Mouse (Mus musculus): ENCODE results near the gene Asap3. TPM values are rescaled to one million over a fixed set of nuclear protein-coding genes. Genes with fewer than 3 reads are reported as not detected.
A peak's percentile ranks its signal among the peaks of the same experiment; 100 is the strongest.

The Asap3 gene
- total RNA-seq, 2 experiments from 2014 or later = not detected

DNA sequence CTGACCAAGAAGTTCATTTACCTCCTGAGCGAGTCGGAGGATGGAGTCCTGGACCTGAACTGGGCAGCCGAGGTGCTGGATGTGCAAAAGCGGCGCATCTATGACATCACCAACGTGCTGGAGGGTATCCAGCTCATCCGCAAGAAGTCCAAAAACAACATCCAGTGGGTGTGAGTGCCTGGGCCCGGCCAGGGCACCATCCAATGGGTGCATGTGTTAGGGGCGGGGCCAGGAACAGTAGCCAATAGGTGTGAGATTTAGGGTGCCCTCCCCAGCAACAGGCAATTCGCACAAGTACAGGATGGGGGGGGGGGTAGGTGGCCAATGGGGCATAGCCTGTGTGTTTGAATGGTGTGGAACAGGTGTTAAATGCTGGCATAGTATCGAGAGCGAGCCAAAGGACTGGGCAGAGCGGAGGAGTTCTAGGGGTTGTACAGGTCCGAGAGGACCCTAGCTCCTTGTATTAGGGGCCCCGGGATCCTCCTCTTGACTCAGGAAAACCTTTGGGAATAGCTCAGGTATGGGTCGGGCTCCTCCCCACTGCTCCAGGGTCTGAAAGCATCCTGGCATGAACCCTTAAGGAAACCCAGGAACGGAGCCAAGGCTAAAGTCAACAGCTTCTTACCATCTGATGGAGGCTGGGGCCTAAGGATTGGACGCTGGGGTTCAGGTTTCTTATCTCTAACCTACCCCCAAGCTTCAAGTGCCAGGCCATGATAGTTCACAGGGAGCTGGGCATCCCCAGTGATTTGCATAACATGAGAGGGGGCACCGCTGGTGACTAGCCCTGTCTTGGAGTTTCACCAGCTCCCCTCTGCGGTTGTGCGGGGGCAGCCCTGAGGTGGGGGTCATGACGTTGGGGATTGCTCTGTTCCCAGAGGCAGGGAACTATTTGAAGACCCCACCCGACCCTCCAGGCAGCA lies 25.5 kb upstream of the Asap3 start:
- ATAC-seq (replicated peaks; ENCODE audit: low FRiP score, low TSS enrichment, poor library complexity, severe bottlenecking) = peak; percentile 3; the same call in 1 of the 2 replicates

DNA sequence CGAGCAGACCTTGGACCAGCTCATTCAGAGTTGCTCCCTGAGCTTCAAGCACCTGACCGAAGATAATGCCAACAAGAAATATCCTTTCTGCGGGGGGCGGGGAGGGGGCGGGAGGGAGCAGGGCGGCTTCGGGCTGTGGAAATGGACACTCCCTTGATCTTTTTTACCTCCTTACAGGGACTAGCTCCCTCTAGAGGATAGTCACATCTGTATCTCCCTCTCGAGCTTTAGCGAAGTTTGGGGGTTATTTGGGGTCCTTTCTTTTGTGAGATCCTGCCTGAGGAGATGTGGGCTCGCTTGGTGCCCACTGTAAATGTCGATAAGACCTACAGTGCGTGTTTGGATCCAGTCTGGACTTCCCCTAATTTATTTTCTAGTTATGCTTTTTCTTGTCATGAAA lies 24.8 kb upstream of the Asap3 start:
- no peak for ATAC-seq (replicated peaks; ENCODE audit: low FRiP score, low TSS enrichment, poor library complexity, severe bottlenecking)

DNA sequence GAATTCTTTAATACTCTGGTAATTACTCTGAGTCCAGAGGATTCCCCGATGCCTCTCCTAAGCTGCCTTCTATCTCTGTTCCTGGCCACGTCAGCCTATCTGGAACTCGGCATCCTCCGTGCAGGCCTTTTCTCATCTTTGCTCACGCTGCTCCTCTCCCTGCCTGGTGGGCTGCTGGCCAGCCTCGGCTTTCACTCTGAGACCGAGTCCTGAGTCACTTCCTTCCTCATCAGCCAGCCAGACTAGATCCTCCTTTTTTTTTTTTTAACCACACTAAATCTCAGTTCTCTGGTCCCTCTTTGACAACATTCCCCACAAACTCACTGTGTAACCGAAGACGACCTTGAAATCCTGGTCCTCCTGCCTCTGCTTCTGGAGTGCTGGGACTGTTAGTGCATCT lies 20.8 kb upstream of the Asap3 start:
- ATAC-seq (replicated peaks; ENCODE audit: low FRiP score, low TSS enrichment, poor library complexity, severe bottlenecking) = no peak

DNA sequence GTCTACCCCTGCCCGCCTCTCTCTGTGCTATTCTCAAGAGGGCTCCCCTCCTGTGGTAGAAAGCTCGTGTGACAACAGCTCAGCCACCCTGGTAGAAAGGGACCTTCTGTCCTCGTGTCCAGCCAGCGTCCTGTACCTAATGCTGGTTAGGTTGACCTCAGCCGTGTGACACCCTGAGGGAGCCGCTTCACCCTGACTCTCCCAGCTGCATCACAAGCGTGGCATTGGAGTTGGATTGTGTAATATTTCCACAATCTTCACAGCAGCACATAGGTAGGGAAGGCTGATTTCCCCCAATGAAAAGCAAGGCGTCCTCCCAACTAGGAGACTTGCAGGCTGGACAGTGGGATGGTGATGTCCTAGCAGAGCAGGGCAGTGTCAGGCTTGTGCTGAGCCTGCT lies 19.9 kb upstream of the Asap3 start:
- ATAC-seq (replicated peaks; ENCODE audit: low FRiP score, low TSS enrichment, poor library complexity, severe bottlenecking) = no peak

DNA sequence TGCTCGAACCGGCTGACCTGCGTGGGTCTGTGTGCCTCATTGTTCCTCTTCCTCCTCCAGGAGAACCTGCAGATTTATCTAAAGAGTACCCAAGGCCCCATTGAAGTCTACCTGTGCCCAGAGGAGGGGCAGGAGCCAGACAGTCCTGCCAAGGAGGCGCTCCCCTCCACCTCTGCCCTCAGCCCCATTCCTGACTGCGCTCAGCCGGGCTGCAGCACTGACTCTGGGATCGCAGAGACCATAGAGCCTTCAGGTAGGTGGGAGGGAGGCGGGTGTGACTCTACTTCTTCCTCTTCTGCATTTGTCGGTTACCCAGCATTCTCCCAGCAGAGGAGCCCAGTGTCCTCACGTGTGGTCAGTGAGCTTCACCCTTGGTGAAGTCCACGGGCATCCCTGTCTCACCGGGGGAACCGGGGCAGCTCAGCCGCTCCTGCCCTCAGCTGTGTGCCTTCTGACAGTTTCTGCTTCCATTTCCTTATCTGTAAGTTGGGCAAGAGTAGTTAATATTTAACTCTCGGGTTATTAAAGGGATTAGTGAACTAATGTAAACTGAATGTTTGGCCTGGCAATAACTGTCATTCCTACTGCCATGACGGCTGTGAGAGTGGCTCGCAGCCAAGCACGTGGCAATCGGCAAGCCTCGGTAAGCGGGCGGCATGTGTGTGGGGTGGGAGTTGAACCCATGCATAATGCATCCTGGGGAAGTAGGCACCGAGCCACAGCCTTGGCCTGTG lies 19.3 kb upstream of the Asap3 start:
- no peak for ATAC-seq (replicated peaks; ENCODE audit: low FRiP score, low TSS enrichment, poor library complexity, severe bottlenecking)

DNA sequence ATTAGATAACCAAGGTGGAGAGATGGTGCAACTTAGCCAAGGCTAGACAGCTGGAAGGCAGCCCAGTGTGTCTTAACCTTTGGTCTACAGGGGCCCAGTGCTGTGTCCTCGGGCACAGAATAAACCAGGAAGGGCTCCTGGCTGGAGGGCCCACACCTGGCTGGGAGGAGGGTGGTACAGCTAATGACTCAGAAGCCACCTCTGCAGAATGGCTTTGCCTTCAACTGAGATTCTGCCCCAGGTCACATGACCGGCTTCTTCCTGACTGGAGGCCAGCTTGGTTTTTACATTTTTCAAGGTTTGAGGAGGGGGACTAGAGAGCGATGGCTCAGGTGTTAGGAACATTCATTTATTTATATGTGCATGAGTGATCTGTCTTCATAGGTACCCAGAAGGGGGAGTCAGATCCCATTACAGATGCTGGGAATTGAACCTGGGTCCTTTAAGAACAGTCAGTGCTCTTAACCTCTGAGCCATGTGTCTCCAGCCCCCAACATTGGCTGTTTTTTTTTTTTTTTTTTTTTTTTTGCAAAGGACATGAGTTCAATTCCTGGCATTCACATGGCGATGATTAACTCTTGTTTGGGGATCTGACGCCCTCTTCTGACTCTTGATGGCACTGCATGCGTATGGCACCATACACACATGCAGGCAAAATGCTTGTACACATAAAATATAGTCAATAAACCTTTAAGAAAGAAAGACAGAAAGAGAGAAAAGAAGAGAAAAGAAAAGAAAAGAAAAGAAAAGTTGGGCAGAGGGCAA lies 17.0 kb upstream of the Asap3 start:
- no peak for ATAC-seq (replicated peaks; ENCODE audit: low FRiP score, low TSS enrichment, poor library complexity, severe bottlenecking)

DNA sequence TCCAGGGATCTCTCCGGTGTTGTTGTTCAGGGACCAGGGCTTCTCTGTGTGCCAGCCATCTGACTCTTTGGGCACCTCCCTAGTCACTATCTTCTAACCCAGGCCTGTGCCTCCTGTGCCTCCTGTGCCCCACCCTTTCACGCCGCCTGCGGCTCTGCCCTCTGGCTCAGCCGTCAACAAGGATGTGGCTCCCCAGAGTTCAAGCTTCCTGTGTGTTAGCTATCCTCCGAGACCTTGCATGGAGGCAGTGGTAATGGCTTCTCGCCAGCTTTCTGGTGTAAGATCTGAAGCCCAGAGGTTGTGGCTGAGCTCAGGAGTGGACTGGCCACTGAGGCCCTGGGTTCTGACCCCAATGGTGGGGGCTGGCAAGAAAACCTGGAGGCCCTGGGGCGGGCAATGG lies 16.3 kb upstream of the Asap3 start:
- ATAC-seq (replicated peaks; ENCODE audit: low FRiP score, low TSS enrichment, poor library complexity, severe bottlenecking) = peak; percentile 98

DNA sequence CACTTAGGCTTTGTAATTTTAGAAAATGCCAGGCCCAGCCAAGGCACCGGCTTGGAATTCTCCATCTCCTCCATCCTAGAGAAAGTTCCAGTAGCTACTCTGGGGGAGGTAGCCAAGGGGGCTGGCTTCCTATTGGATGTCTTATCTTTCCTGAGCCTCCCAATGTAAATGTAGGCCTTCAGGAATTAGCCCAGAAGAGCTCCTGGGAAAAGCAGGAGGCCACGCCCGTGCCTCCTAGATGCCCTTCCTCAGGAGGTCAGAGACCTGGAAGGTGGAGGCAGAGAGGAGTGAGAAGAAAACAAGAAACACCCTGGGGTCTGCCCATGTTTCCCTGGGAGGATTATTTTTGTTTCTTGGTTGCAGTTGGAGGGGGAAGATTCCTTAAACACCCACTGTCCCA lies 12.6 kb upstream of the Asap3 start:
- ATAC-seq (replicated peaks; ENCODE audit: low FRiP score, low TSS enrichment, poor library complexity, severe bottlenecking) = no peak

DNA sequence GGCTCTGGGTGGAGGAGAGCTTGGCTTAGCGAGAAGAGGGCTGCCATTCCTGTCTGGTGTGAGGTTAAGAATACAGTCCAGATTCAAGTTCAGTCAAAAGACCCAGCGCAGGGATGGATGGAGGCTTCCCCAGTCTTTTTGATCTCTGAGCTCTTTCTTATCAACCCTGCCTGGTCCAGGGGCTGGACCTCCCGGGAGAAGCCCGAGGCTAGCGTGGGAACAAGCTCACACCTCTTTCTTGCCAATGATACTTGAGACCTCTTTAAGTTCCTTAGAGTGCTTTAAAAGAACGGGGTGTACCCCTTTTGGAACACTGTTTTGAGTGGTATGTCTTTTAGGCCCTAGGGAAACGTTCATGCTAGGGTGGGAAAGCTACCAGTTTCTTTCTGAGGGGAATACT lies 11.1 kb upstream of the Asap3 start:
- no peak for ATAC-seq (replicated peaks; ENCODE audit: low FRiP score, low TSS enrichment, poor library complexity, severe bottlenecking)

DNA sequence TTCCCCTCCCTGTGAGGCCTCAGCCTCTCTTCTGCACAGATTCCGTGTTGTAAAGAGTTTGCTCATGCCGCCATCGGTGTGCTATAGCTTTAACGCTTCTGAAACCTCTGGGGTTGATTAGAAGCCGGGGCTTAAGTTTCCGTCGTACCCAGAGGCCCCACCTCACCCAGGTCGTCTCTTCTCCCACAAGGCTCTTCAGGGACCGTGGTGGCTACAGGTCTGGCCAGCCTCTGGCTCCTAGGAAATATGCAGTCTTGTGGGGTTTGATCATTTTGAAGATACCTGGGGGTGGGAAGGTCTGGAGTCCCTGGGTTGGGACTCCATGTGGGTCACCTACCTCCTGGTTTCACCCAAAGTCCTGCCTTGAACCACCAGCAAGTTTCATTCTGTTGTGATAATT lies 10.5 kb upstream of the Asap3 start:
- ATAC-seq (replicated peaks; ENCODE audit: low FRiP score, low TSS enrichment, poor library complexity, severe bottlenecking) = no peak

DNA sequence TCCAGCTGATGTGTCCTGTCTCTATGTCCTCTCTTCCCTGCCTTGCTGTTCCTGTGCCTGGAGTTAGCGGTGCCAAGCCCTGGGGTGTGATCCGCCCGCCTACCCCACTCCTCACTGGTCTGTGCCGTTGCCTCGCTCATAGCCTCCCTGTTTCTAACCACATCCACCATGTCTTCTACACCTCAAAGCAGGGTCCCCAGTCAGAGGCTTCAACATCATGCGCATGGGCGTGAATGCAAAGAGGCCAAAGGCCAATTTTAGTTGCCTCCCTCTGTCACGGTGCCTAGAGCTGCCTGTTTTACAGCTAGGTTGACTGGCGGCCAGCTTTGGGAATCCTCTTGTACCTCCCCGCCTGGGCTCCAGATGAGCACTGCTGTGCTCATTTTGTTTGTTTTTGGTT lies 10.0 kb upstream of the Asap3 start:
- no peak for ATAC-seq (replicated peaks; ENCODE audit: low FRiP score, low TSS enrichment, poor library complexity, severe bottlenecking)

DNA sequence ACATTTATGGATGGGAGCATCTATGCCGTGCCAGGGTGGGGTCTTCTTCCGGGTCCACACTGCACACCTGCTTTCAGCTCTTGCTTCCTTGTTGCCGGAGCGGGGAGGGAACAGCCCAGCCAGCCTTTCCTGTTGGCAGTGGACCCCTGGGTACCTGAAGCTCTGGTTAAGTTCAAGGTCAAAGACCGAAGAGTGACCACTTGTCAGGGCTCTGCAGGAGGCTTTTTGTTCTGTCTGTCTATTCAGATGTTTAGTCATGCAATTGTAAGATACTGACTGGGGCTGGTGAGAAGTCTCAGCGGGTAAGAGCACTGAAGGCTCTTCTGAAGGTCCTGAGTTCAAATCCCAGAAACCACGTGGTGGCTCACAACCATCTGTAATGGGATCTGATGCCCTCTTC lies 7.3 kb upstream of the Asap3 start:
- ATAC-seq (replicated peaks; ENCODE audit: low FRiP score, low TSS enrichment, poor library complexity, severe bottlenecking) = no peak

DNA sequence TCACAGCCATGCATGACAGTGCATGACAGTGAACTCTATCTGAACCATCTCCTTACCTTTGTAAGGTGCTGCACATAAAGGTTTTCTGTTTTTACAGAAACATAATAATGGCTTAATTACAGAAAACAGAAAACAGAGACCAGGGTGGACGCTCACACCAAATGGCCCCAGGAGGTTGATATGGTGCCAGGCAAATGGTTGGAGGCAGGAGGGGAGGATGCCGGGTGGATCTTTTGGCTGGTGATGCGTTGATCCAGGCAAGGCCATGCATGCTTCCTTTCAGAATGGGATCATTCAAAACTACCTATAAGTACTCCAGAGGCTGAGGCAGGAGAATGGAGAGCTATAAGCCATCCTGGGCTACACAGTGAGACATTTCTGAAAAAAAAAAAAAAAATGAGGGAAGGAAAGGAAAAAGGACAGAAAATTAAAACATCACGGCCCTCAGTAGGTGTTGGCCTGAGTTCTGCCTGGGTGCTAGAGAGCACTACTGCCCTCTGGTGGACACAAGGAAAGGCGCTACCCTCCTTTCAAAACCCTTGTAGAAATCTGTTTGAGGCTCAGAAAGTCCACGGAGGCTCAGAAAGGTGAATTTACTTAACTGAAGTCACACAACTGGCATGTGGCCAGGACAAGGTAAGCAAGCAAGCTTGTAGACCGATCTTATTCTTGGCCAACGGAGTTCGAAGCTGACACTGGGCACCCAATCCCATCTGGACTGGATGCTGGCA lies 6.4 kb upstream of the Asap3 start:
- 0 out of 2 replicates have a peak, but pooled peaks have one; percentile 65 for ATAC-seq (replicated peaks; ENCODE audit: low FRiP score, low TSS enrichment, poor library complexity, severe bottlenecking)

DNA sequence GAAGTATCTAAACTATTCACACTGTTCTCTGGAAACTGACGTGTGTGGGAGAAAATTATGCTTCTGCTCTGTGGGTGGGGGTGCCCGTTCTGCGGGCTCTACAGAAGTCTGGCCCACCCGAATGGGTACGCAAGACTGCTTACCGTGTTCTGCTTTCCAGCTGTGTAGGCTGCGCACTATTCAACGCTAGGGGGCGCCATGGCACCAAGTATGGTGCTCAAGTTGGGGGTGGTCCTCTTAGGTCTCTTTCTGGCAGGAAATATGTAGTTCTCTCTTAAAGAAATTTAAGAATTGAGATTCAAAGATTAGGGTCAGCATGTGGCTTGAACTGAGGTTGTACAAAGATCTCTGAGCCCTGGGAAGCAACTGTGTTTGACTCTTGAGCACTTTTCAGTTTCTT lies 3.7 kb upstream of the Asap3 start:
- no peak for ATAC-seq (replicated peaks; ENCODE audit: low FRiP score, low TSS enrichment, poor library complexity, severe bottlenecking)

DNA sequence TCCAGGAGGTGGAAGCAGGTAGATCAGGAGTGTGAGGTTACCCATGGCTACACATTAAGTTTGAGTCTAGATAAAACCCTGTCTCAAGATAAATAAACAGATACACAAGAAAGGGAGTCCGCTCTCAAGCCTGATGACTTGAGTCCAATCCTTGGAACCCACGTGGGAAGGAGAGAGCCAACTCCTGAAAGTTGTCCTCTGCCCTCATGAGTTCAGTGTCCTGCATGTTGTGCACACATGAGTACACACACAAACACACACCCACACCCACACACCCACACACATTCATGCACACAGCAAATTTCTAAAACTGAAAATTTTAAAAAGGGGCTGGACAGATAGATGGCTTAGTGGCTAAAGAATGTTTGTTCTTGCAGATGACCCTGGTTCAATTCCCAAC lies 1.4 kb upstream of the Asap3 start:
- no peak for ATAC-seq (replicated peaks; ENCODE audit: low FRiP score, low TSS enrichment, poor library complexity, severe bottlenecking)

DNA sequence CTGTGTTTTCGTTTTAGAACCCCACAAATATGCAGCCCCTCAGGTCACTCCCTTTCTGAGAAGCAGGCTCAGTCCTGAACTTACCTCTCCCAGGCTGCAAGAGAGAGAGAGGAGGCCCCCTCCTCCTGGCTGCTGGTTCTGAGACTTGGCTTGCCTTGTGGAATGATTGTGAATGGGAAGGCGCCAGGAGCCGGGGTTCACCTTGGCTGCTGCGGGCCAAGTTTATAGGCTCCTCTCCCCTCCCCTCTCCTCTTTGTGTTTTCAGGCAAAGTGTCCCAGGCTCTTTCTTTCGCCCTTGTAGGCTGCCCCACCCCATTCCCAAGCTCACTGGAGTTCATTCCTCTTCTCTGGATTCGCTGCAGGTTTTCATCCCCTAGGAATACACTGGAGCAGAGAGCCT lies 778 bp downstream of the Asap3 start:
- ATAC-seq (replicated peaks; ENCODE audit: low FRiP score, low TSS enrichment, poor library complexity, severe bottlenecking) = no peak

DNA sequence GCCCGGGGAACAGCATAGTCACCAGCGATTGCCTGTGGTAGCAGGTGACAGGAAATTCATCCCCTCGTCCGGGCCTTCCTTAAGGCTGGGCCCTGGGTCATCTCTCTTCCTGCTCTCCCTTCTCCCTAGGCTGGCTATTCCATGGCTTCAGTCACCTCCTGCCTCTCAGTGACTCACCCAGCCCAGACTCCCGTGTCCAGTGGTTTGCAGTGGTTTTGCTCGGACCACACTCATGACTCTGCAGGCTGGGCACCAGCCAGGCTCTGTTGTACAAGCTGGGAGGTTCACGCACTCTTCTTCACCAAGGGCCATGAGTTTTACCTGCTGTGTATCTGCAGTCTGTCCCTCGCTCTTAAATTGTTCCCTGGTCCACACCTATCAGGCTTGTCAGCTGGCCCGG lies 4.8 kb downstream of the Asap3 start:
- ATAC-seq (replicated peaks; ENCODE audit: low FRiP score, low TSS enrichment, poor library complexity, severe bottlenecking) = no peak

DNA sequence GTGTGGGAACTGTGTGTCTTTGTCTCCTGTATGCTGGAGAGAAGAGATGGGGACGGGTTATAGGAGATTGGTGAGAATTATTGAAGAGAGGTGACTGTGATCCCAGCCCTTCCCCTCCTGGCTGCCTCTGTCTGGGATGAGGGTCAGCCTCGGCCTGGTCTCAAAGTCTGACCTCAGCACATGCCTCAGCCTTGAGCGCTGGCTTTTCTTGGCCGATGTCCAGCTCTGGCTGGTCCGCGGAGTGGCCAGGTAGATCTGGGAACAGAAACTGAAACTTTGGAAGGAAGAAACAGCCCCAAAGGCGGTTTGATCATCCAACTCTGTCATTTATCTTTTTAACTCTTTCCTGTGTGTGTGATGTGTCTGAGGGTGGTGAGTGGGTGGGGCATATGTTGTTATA lies 7.5 kb downstream of the Asap3 start:
- no peak for ATAC-seq (replicated peaks; ENCODE audit: low FRiP score, low TSS enrichment, poor library complexity, severe bottlenecking)

DNA sequence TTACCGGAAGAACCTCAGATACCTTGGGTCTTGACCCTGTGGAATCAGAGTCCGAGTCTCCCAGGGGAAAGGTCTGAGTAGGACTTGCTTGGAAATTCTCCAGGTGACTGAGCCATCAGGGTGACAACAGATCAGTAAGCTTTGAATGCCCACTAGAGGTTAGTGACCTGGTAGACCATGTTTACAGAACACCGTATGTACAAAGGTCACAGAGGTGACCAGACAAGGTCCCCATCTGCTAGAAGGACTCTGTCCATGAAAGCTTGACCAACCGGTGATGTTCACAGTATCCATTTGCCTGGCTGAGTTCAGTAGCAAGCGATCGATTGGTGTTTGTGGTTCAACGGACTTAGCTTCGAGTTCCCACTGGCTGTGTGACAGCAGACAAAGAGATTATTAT lies 8.7 kb downstream of the Asap3 start:
- no peak for ATAC-seq (replicated peaks; ENCODE audit: low FRiP score, low TSS enrichment, poor library complexity, severe bottlenecking)

DNA sequence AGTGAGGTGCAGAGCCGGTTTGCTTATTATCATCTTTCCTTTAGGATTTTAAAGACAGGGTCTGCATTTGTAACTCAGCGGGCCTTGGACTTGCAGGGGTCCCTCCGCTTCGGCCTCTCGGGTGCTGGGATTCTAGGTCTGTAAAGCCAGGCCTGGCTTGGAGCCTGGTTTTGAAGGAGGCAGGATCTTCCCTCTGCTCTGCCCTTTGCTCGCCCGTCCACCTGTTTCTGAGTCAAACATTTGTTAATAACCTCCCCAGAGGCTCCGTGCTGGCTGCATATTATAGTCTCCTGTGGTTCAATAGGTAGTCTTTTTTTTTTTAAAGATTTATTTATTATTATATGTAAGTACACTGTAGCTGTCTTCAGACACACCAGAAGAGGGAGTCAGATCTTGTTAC lies 9.4 kb downstream of the Asap3 start:
- no peak for ATAC-seq (replicated peaks; ENCODE audit: low FRiP score, low TSS enrichment, poor library complexity, severe bottlenecking)
